Mouse (Mus musculus): ENCODE results near the gene Ugcg. TPM values are rescaled to one million over a fixed set of nuclear protein-coding genes. Genes with fewer than 3 reads are reported as not detected.

Gene Ugcg
- total and polyA plus RNA-seq, 2 experiments from 2014 or later, result 19.1 to 46.5 TPM

- 89% methylated on average over 7 of the region's 7 CpGs for WGBS
- no peaks in the 10 kb centered on the region for H3K4me1 ChIP-seq (ENCODE audit: insufficient read depth, low read length)
- H3K4me3 ChIP-seq (ENCODE audit: low read length), result no peak overlapping the region
- no peak for TF ChIP-seq CTCF (IDR thresholded peaks at IDR 0.05; ENCODE audit: low read depth)
- H3K9me3 ChIP-seq (ENCODE audit: low read length), result no peaks in the 10 kb centered on the region
- H3K9ac ChIP-seq (replicated peaks; ENCODE audit: low read length), result no peak overlapping the region
- no peak overlapping the region for H3K4me2 ChIP-seq (ENCODE audit: low read depth, low read length)
- H3K36me3 ChIP-seq (ENCODE audit: insufficient read depth, low read length), result peaks cover 16% of the 10 kb centered on the region
- no peaks in the 10 kb centered on the region for H3K27me3 ChIP-seq (ENCODE audit: insufficient read depth, low read length)
- H3K27ac ChIP-seq, result no peak overlapping the region
- DNase-seq (ENCODE audit: low spot score), result no peak
- no peak for ATAC-seq
Observed at GRCm38 (mm10) chr4:59218154-59218553, 29.1 kb downstream of the Ugcg start.

- Histone ChIP-seq H3K4me2 (ENCODE audit: low read depth, low read length) (no peak overlapping the region), H3K36me3 (ENCODE audit: insufficient read depth, low read length) (peaks cover 21% of the 10 kb centered on the region), H3K27ac (no peak overlapping the region), H3K9ac (replicated peaks; ENCODE audit: low read length) (no peak overlapping the region), H3K27me3 (ENCODE audit: insufficient read depth, low read length) (no peaks in the 10 kb centered on the region), H3K9me3 (ENCODE audit: low read length) (no peaks in the 10 kb centered on the region), H3K4me3 (ENCODE audit: low read length) (no peak overlapping the region), H3K4me1 (ENCODE audit: insufficient read depth, low read length) (no peaks in the 10 kb centered on the region)
- DNase-seq (ENCODE audit: low spot score) (no peak), ATAC-seq (no peak)
- TF ChIP-seq CTCF (IDR thresholded peaks at IDR 0.05; ENCODE audit: low read depth), result no peak
- 88% methylated on average over 9 of the region's 9 CpGs for WGBS
Observed at GRCm38 (mm10) chr4:59222226-59222625, 33.2 kb downstream of the Ugcg start.

GRCm38 (mm10) chr4:59223055-59223615 is 34.1 kb downstream of the Ugcg start:
- no peak for ATAC-seq
- no peaks in the 10 kb centered on the region for H3K4me1 ChIP-seq (ENCODE audit: insufficient read depth, low read length)
- no peak overlapping the region for H3K4me2 ChIP-seq (ENCODE audit: low read depth, low read length)
- H3K27me3 ChIP-seq (ENCODE audit: insufficient read depth, low read length), result no peaks in the 10 kb centered on the region
- H3K27ac ChIP-seq, result no peak overlapping the region
- H3K9ac ChIP-seq (replicated peaks; ENCODE audit: low read length), result no peak overlapping the region
- WGBS, result 88% methylated on average over 5 of the region's 5 CpGs
- DNase-seq (ENCODE audit: low spot score), result no peak
- H3K36me3 ChIP-seq (ENCODE audit: insufficient read depth, low read length), result peaks cover 18% of the 10 kb centered on the region
- TF ChIP-seq CTCF (IDR thresholded peaks at IDR 0.05; ENCODE audit: low read depth), result no peak
- no peak overlapping the region for H3K4me3 ChIP-seq (ENCODE audit: low read length)
- no peaks in the 10 kb centered on the region for H3K9me3 ChIP-seq (ENCODE audit: low read length)

- H3K36me3 ChIP-seq (ENCODE audit: insufficient read depth, low read length), result peaks cover 17% of the 10 kb centered on the region
- H3K27ac ChIP-seq, result no peak overlapping the region
- no peak overlapping the region for H3K9ac ChIP-seq (replicated peaks; ENCODE audit: low read length)
- no peak overlapping the region for H3K4me3 ChIP-seq (ENCODE audit: low read length)
- ATAC-seq (no peak), DNase-seq (ENCODE audit: low spot score) (no peak)
- no peak for TF ChIP-seq CTCF (IDR thresholded peaks at IDR 0.05; ENCODE audit: low read depth)
- H3K4me1 ChIP-seq (ENCODE audit: insufficient read depth, low read length), result no peaks in the 10 kb centered on the region
- no peaks in the 10 kb centered on the region for H3K27me3 ChIP-seq (ENCODE audit: insufficient read depth, low read length)
- 96% methylated on average over 4 of the region's 4 CpGs for WGBS
- no peak overlapping the region for H3K4me2 ChIP-seq (ENCODE audit: low read depth, low read length)
- no peaks in the 10 kb centered on the region for H3K9me3 ChIP-seq (ENCODE audit: low read length)
Observed at GRCm38 (mm10) chr4:59224889-59225288, 35.8 kb downstream of the Ugcg start.

GRCm38 (mm10) chr4:59227047-59227446 is 38.0 kb downstream of the Ugcg start:
- Histone ChIP-seq H3K4me3 (ENCODE audit: low read length) (no peak overlapping the region), H3K4me2 (ENCODE audit: low read depth, low read length) (no peak overlapping the region), H3K9ac (replicated peaks; ENCODE audit: low read length) (no peak overlapping the region), H3K36me3 (ENCODE audit: insufficient read depth, low read length) (peaks cover 13% of the 10 kb centered on the region; the same call in 1 of the 2 replicates), H3K27me3 (ENCODE audit: insufficient read depth, low read length) (no peaks in the 10 kb centered on the region), H3K9me3 (ENCODE audit: low read length) (no peaks in the 10 kb centered on the region), H3K4me1 (ENCODE audit: insufficient read depth, low read length) (no peaks in the 10 kb centered on the region), H3K27ac (no peak overlapping the region)
- no peak for TF ChIP-seq CTCF (IDR thresholded peaks at IDR 0.05; ENCODE audit: low read depth)
- no peak for ATAC-seq
- DNase-seq (ENCODE audit: low spot score), result no peak
- 89% methylated on average over 9 of the region's 9 CpGs for WGBS

- Histone ChIP-seq H3K9me3 (ENCODE audit: low read length) (no peaks in the 10 kb centered on the region), H3K4me3 (ENCODE audit: low read length) (no peak overlapping the region), H3K9ac (replicated peaks; ENCODE audit: low read length) (no peak overlapping the region), H3K27me3 (ENCODE audit: insufficient read depth, low read length) (no peaks in the 10 kb centered on the region), H3K4me2 (ENCODE audit: low read depth, low read length) (no peak overlapping the region), H3K4me1 (ENCODE audit: insufficient read depth, low read length) (no peaks in the 10 kb centered on the region), H3K27ac (no peak overlapping the region), H3K36me3 (ENCODE audit: insufficient read depth, low read length) (0 out of 2 replicates have a peak, but pooled peaks cover 4% of the 10 kb centered on the region)
- no peak for TF ChIP-seq CTCF (IDR thresholded peaks at IDR 0.05; ENCODE audit: low read depth)
- DNase-seq (ENCODE audit: low spot score) (no peak), ATAC-seq (no peak)
Observed at GRCm38 (mm10) chr4:59228951-59229350, 39.9 kb downstream of the Ugcg start.

GRCm38 (mm10) chr4:59231266-59232055 is 42.4 kb downstream of the Ugcg start:
- no peak for ATAC-seq

More at GRCm38 (mm10) chr4:59231266-59232055, 42.4 kb downstream of the Ugcg start:
- H3K9ac ChIP-seq (replicated peaks; ENCODE audit: low read length), result no peak overlapping the region
- no peaks in the 10 kb centered on the region for H3K36me3 ChIP-seq (ENCODE audit: insufficient read depth, low read length)
- H3K4me2 ChIP-seq (ENCODE audit: low read depth, low read length), result no peak overlapping the region
- H3K9me3 ChIP-seq (ENCODE audit: low read length), result no peaks in the 10 kb centered on the region
- no peaks in the 10 kb centered on the region for H3K4me1 ChIP-seq (ENCODE audit: insufficient read depth, low read length)
- no peak overlapping the region for H3K27ac ChIP-seq
- WGBS, result 87% methylated on average over 6 of the region's 6 CpGs
- H3K4me3 ChIP-seq (ENCODE audit: low read length), result no peak overlapping the region
- no peak for DNase-seq (ENCODE audit: low spot score)
- no peak for TF ChIP-seq CTCF (IDR thresholded peaks at IDR 0.05; ENCODE audit: low read depth)
- H3K27me3 ChIP-seq (ENCODE audit: insufficient read depth, low read length), result no peaks in the 10 kb centered on the region

Measured in hindbrain, postnatal 0 days (tissue).